Mouse (Mus musculus) spleen, embryonic (tissue): ENCODE results near the gene Hpca.

ENCODE experiments used
- CTCF ChIA-PET: fragments of 350-600 bp; sonication (Branson Sonifier 250); formaldehyde crosslinking; loops from one replicate; lab custom pipeline; 2022; lab: Charles Lee

Gene Hpca

GRCm38 (mm10) chr4:129136579-129137391 is 14.9 kb upstream of the Hpca start, which contains the start of gene Fndc5:
TSS of gene Fndc5 (plus strand) at chr4:129136999.
- CTCF ChIA-PET: interaction anchor here (0.5 kb wide), 1 partner anchor 11 kb away, joined by 3 read pairs; no protein-coding TSS in a partner anchor

GRCm38 (mm10) chr4:129136189-129136578 is 14.3 kb upstream of the Hpca start:
- CTCF ChIA-PET: no interaction called here

GRCm38 (mm10) chr4:129135637-129136036 is 13.8 kb upstream of the Hpca start:
- CTCF ChIA-PET: no interaction called here

GRCm38 (mm10) chr4:129134799-129135585 is 13.2 kb upstream of the Hpca start:
- CTCF ChIA-PET: no interaction called here

GRCm38 (mm10) chr4:129130755-129131303 is 9.0 kb upstream of the Hpca start:
- CTCF ChIA-PET: no interaction called here

DNA sequence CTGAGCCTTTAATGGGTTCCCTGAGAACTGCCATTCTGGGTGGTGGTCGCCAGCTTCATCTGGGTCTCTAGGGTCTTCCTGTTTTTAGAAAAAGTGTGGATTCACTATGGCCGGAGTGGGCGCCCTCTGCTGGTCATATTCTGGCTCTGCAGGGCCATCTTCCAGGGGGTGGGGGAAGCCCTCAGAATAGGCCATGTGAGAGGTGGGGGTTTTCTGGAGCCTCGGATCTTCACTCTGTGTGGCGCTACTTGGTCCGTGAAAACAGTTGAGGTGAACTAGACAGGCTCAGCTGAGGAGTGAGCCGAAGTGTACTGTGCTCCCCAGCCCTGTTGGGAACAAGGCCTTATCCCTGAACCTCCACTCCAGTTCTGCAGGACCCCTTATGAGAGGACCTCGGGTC is 8.3 kb upstream of the Hpca start:
- CTCF ChIA-PET: interaction anchor here (0.6 to 0.7 kb wide), 3 partner anchors 37 to 139 kb away, joined by 3 to 4 read pairs (median 3); no protein-coding TSS in a partner anchor

DNA sequence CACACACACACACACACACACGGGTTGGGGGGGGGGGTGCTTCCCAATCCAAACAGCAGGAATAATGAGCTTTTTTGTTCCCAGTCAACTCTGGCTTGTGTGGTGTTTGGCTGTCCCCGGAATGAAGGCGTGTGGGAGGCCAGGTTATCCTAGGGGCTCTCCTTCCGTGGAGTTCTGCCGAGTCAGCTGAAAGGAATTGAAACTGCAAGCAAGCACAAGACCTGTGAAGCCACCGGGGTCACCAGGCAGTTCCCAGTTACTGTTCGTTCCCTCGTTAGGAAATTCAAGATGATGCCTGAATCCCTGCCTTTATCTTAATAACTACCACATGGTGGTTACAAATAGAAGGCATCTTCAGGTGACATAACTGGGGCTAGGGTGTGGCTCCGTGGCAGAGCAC is 7.6 kb upstream of the Hpca start:
- CTCF ChIA-PET: interaction anchor here (0.6 to 0.7 kb wide), 3 partner anchors 36 to 139 kb away, joined by 3 to 4 read pairs (median 3); no protein-coding TSS in a partner anchor

GRCm38 (mm10) chr4:129128582-129129338 is 6.9 kb upstream of the Hpca start:
- CTCF ChIA-PET: no interaction called here

- CTCF ChIA-PET: interaction anchor here (0.6 kb wide), 1 partner anchor 12 kb away, joined by 3 read pairs; no protein-coding TSS in a partner anchor
These were observed 4.1 kb upstream of the Hpca start for GRCm38 (mm10) chr4:129125736-129126451.

- CTCF ChIA-PET: no interaction called here
These were observed 2.9 kb upstream of the Hpca start for GRCm38 (mm10) chr4:129124652-129125146.

- CTCF ChIA-PET: interaction anchor here (1.1 kb wide), 1 partner anchor 11 kb away, joined by 3 read pairs; no protein-coding TSS in a partner anchor
These were observed 883 bp upstream of the Hpca start for GRCm38 (mm10) chr4:129122719-129123118.

- CTCF ChIA-PET: interaction anchor here (0.7 to 1.1 kb wide), 3 partner anchors 11 to 471 kb away, joined by 3 to 5 read pairs (median 3); no protein-coding TSS in a partner anchor
These were observed 271 bp upstream of the Hpca start for GRCm38 (mm10) chr4:129122107-129122506.

GRCm38 (mm10) chr4:129120520-129121445 is 1.1 kb downstream of the Hpca start:
- CTCF ChIA-PET: interaction anchor here (0.6 kb wide), 1 partner anchor 170 kb away, joined by 3 read pairs; no protein-coding TSS in a partner anchor

GRCm38 (mm10) chr4:129119708-129120107 is 2.1 kb downstream of the Hpca start:
- CTCF ChIA-PET: no interaction called here

- CTCF ChIA-PET: no interaction called here
These were observed 3.9 kb downstream of the Hpca start for GRCm38 (mm10) chr4:129117720-129118510.

- CTCF ChIA-PET: no interaction called here
These were observed 5.1 kb downstream of the Hpca start for GRCm38 (mm10) chr4:129116703-129117102.

GRCm38 (mm10) chr4:129113083-129113988 is 8.5 kb downstream of the Hpca start:
- CTCF ChIA-PET: no interaction called here
